Mouse (Mus musculus) gastrocnemius, adult 8-10 months (tissue): ENCODE results near the gene Wdtc1. TPM values are rescaled to one million over a fixed set of nuclear protein-coding genes. Genes with fewer than 3 reads are reported as not detected.
A peak's percentile ranks its signal among the peaks of the same experiment; 100 is the strongest.

ENCODE experiments used
- DNase-seq, 2 experiments: peaks; one replicate each; pipeline ENCODE4 v3.0.0; 2022; ENCODE audit warnings: low spot score in 2 of 2
- total RNA-seq, 4 experiments: library from RNA; stranded (reverse); gene quantifications; 2 replicates each; pipeline ENCODE4 v1.2.4; 2022

Wdtc1 gene
- total RNA-seq, 4 experiments from 2014 or later, result 85.4 to 104 (median 95.3) TPM

DNA sequence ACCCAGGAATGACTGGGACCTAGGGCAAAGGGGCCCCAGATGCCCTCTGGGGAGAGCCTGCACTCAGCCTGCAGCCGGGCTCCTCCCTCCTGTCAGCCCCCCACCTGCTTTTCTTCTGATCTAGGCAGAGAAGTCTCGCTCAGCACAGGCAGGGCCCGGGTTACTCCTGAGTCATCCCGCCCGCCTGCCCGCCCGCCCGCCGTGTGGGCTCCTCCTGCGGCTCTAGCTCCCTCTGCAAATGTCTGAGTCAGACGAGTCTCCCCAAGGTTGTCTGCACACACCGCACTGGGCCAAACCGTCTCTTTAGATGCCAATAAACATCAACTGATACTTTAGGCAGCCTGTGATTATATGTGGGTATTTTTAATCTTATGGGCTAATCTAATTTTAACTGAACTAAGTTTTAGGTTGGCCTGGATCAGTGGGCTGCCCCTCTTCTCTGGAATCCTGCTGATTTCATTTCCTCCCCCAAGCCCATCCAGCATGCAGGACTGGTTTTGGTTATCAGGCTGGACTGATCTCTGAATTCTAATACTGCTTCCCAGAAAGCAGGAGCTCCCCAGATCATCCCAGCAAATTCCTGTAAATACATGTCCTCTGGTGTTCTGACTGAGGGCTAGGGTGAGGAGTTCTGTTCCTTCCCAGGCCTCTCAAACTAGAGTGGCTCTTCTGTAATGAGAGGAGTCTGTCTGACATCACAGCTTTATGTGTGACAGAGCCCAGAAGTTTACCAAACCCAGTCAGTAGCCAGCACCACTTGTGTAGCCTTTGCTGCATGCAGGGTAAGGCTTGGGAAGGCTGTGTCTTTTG is 25.2 kb upstream of the Wdtc1 start:
- peak in 1 of 2 experiments; percentile 59 for DNase-seq

DNA sequence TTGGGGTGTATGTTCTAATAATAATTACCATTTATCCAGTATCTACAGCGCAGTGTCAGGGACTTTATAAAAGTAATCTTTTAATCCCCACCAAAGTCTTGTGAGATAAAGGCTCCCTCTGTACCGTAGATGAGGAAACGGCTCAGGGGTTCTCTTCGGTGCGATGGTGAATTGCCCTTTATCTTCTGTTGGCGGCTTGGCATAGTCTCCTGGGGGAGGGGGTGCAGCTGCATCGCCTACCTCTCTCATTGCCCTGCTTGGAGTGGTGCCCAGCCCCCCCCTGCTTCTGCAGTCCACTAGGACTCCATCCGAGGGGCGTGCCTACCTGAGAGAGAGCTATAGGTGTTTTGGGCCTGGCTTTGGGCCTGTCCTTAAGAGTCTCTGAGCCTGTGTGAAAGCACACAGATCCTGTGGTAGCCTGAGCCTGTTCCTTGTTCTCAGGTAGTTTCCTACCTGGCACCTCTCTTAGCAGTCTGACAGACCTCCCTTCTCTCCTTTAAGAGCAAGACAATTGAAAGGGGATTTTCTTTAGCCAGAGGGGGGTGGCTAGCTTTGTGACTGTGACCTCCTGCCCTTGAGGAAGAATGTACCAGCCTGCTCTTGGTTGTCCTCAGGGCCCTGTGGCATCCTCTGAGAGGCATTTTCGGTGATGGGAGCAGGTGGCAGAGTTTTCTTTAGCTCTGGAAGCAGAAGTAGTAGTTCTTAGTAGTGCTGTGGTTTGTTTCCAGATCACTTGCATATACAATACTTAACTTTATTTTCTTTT is 22.7 kb upstream of the Wdtc1 start:
- DNase-seq, result no peak

DNA sequence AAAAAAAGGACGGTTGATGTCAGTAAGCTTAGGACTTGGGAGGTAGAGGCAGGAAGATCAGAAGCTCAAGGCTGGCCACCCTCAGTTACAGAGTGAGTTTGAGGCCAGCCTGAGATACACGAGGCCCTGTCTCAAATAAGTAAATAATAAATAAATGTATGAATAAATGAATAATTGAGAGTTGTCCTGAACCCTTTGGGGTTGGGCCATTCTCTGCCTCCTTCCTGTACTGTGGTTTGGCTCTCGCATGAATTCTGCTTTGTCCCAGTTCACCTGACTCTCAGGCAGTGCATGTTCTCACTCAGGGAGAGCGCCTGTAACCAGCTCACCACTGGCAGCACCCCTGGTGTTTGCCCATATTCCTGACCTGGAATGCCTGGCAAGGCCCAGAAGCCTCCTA is 20.7 kb upstream of the Wdtc1 start:
- DNase-seq, result no peak

DNA sequence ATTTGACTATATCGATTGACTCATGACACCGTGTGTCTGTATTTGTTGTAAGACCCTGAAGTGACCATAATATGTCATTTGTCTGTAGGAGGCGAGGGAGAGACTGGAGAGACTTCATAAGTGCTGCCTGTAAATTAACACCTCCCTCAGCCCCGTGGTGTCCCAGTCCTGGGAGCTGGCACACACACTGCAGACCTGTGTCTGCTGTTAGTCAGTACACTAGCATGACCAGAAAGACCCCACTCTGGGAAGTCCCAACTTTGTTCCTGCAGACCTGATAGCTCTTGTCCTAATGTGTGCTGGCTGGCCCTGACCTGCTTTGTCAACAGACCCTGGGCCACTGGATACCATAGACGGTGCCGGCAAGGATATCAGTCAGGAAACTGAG is 19.0 kb upstream of the Wdtc1 start:
- no peak for DNase-seq

DNA sequence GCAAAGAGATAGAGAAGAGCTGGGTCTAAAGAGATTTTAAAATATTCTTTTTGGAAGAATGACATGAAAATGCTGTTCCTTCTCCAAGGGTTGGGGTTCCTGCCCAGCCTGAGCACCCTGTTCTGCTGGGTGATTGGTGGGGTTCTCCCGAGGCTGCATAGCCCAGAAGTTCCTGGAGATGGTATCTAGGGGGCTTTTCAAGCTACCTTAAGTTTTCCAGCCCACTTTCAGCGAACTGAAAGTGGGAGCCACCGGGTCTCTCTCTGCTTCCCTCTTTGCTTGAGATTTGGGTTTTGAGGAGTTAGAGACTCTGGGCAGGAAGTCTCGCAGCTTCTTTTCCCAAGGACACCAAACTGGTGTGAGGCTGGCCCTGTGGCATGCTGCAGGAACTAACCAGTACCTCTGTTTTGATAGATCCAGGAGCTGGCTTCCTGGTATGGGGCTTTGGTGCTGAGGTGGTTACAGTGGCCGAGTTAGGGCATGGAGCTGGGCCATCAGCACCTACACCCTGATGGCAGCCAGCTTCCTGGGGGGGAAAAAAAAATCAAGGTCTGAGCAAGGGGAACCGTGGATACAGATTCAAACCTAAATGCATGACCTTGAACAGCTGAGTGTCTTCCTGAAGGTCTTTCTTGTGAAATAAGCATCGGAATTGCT is 18.5 kb upstream of the Wdtc1 start:
- no peak for DNase-seq

DNA sequence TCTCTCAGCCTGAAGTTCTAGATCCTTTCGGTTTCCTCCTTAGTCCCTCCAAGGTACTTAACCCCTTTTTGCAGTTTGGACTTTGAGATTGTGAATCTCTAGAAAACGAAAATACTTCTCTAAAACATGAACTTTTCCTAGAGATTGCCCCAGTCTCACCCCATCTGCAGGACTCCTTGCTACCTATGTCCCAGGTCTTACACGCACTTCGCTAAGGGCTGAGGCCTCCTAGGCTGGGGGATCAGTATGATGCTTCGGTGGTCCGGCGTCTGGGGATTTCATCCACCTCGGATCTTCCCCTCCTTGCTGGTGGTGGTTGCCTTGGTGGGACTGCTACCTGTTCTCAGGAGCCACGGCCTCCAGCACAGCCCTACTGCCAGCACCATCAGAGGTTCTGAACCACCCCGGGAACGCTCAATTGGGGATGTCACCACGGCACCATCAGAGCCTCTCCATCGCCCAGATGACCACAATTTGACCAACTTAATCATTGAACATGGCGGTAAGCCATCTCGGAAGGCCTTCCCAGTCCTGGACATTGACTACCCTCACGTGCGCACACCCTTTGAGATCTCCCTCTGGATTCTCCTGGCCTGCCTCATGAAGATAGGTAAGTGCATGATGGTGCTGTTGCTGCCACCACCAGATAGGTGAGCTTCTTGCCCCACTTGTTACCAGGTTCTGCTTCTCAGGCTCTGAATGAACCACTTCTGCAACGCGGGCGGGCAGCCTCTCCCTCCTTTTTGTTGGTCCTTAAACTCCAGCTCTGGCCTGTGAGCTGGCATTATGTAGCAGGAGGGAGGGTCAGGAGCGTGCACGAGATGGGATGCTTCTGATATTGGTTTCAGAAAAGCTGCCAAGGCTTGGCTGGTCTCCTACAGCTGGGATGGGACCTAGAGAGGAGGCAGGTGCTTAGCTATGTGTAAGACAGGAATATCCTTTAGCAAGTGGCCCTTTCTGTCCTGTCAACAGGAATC is 17.3 kb upstream of the Wdtc1 start:
- DNase-seq, result peak in 1 of 2 experiments; percentile 53

DNA sequence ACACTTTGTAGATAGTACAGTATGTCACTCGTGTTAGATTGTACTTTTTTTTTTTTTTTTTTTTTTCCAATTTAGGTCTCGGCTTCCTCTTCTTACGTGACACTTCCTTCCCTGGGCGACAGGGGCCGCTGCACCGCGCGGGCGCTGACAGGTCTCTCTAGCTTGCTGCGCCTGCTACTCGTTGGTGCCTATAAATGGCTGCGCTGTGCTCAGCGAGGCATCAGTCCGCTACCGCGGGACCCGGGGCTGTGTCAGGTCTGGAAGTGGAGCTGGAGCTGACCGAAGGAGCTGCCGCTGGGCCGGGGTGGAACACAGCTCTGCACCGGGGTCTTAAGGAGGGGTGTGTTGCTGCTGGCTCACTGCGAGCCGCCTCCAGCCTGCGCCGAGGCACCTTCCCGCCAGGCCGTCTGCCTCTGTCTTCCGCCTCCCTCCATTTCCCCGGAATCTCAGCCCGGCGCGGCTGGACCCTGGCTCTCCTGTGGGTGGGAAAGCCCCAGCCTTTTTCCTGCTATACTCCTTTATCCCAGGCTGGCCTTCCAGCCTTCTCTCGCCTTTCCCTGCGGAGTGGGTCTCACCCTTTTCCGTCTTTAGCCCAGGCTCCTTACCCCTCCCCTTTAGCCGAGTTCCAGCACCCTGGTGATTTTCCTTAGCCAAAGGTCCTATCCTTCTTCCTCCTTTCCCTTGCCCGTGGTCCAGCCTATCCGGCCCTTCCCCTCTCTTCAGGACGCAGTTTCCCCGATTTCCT is 16.4 kb upstream of the Wdtc1 start, which contains the start of gene Slc9a1:
TSS of gene Slc9a1 (plus strand) at position 154 of the 745 bp plus-strand sequence.
- DNase-seq, result peak; percentile 89

DNA sequence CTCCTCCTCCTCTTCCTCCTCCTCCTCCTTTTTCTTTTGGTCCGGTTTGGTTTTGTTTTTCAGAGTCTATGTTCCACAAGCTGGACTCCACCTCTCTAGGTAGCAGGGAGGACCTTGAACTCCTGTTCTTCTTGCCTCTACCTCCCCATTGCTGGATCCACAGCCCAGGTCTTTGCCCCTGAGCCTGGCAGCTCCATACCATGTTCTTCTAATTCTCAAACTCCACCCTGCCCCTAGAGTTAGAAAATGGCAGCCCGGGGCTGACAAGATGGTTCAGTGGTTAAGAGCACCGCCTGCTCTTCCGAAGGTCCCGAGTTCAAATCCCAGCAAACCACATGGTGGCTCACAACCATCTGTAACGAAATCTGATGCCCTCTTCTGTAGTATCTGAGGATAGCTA is 1.4 kb upstream of the Wdtc1 start:
- DNase-seq, result no peak

DNA sequence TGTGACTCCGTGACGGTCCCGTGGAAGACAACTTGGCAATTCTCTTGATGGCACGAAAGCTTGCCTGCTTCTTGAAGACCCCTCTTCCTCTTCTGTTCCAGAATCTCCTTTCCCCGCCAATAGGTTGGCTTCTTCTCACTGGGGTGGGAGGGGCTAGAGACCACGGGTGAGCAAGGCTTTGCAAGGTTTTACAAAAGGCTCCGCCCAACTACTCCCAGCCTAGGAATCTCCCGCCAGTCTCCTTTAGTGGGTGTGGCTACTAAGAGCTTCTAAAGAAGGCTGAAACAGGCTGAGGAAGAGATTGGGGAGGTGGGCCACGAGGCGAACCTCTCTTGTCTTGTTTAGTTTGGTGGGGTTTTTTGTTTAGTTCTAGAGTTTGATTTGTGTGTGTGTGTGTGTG is 484 bp downstream of the Wdtc1 start:
- no peak for DNase-seq

DNA sequence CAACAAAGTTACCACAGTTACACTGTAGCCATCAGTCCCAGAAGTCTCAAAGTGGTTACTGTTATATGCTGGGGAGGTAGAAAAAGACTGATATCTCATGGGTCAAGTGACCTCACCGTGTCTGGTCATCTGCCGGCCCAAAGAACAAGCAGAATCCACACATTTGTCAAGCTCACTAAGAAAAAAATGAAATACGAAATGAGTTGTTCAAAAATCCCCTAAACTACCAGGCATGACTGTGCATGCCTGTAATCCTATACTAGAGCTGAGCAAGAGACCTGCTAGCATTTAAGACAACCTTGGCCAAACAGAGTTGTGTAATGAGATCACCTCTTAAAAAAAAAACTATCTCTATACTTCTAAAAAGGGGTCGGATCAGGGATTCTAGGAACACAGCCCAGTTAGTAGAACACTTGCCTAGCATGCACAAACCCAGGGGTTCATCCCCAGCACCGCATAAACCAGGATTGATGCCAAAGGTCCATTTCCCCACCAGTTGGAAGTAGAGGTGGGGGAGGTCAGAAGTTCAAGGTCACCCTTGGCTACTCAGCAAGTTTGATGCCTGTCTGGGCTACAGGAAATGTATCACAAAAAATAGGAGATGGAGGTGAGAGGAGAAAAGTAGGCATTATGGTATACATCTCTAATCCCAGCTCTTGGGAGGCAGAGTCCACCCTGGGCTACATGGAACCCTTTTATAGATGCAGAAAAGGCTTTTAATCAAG is 5.1 kb downstream of the Wdtc1 start:
- DNase-seq, result no peak

DNA sequence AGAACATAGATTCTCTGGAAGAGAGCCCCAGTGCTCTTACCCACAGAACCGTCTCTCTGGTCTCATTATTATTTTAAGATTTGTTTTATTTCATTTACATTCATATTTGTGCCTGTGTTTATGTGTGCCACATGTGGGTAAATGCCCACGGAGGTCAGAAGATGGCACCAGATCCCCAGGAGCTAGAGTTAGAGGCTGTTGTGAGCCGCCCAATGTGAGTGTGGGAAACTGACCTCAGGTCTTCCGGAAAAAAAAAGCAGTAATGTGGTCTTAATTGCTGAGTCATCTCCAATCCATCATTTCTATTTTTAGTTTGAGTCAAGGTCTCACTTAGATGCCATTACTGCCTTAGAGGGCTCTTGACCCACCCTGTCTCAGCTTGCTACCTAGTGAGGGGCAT is 5.7 kb downstream of the Wdtc1 start:
- DNase-seq, result no peak

DNA sequence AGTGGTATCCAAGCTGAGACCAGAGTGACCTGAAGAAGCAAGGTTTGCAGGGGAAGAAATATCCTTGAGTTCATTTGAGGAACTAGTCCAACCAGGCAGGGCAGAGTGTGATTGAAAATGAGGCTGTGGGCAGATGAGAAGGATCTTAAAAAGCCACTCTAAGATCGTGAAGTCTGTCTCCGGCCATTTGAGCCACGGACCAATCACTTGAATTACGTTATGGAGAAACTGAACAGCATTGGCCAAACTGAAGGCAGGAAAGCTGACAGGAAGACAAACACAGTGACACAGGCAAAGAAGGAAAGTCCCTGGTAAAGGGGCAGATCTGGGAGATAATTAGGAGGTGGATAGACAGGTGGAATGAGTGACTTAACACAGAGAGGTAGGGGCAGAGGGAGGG is 6.7 kb downstream of the Wdtc1 start:
- no peak for DNase-seq

DNA sequence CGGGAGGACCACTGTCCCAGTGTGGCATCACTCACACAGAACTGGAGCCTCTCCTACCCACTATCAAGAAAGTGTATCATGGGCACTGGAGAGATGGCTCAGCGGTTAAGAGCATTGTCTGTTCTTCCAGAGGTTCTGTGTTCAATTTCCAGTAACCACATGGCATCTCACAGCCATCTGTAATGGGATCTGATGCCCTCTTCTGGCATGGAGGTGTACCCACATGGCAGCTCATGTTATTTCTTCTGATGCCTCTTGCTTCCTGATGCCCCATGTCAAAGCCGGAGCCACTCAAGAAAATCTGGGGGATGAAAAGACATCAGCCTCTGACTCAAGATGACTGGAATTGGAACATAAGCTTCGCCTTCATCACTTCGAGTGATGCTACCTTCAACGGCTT is 7.6 kb downstream of the Wdtc1 start:
- DNase-seq, result no peak

DNA sequence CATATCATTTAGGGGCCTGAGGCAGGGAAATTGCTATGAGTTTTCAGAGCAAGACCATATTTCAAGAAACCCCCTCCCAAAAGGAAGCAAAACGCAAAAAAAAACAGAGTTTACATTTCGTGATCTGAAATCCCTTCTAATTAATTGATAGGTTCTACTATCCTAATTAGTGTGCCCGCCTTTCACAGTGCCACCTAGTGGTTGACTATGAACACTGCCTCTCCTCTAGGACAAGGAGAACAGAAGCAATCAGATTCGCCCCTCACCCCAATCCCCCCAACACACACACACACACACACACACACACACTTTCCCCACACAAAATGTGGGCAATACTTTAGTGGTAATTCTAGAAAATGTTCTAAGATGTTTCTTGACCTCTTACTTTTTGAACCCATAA is 9.2 kb downstream of the Wdtc1 start:
- no peak for DNase-seq

DNA sequence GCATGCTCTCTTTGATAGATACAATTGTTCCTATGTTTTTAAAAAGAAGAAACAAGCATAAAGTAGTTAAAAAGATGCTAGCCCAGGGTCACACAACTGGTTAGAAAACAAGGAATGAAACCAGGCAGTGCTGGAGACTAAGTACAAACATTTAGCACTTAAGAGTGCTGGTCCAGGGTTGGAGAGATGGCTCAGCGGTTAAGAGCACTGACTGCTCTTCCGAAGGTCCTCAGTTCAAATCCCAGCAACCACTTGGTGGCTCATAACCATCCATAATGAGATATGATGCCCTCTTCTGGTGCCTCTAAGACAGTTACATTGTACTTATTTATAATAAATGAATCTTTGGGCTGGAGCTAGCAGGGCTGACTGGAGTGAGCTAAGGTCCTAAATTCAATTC is 13.1 kb downstream of the Wdtc1 start:
- no peak for DNase-seq

DNA sequence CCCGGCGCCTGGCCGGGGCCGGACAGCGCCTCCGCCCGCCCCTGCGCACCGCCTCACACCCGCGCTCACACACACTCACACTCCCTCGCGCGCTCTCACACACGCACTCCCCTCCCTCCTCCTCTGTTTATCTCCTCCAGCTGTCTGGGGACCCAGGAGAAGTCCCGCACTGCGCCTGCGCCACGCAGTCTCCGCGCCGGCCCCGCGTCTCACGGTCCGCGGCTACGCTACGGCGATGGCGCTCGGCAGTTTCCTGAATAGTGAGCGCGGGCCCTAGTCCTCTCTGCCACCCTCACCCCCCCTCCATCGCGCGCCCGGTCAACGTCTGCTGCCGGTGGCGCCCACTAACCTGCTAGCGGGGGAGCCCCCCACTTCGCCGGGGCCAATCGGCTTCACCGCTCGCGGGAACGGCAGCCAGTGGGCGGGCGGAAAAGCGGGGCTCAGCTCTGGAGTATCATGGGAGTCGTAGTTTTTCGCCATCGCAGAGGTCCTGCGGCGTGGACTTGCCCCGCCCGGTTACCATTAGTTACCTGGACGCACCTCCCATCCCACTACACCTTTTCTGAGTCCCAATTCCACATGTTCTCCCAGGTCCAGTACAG is 14.0 kb downstream of the Wdtc1 start:
- DNase-seq, result peak; percentile 95 to 97

DNA sequence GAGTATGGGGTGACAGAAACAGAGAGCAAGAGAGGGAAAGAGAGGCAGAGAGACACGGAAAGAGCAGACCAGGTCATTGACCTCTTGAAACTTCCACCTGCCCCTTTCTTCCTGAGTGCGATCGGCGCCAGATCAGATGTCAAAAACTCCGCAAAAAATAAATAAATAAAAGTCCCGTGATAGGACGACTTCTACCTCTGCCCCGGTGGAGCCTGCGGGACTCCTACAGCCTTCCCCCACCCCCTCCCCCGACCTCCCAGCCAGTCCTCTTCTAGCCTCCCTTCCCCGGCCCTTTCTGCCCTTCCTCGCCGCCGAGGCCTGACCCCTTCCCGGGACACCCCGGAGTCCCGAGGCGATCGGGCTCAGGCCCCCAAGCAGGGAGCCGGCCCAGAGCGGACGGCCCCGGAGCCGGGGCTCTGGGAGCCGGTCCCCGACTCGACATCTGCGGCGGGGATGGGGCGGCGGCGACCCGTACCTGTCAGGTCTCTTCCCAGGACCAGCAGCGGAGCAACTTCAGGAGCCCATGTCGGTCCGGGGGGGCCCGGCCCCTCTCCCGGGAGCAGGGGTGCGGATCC is 14.7 kb downstream of the Wdtc1 start:
- DNase-seq, result no peak

DNA sequence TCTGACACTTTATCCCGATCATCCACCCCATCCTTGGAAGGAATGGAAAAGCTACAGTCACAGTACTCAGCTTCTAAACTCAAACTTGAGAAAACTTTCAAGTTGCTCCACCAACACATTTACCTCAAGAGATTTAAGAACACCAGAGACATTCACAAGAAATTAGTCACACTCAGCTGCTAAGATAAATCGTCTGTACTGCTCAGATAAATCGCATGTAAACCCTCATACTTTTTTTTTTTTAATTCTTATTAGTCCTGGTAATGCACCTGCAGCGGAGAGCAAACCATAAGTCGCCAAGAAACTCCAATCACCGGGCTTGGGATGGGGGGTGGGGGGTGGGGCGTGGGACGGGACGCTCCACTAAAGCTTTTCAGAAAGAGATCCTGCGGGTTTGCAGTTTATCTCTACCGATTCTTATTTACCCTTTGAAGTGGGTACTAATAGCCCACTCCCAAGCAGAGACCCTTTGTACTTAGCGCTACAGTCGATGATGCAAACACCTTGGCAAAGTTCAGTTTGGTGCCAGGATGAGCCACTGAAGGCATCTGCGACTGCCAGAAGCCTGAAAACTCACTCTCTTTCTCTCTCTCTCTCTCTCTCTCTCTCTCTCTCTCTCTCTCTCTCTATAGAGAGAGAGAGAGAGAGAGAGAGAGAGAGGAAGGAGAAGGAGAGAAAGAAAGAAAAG is 15.3 kb downstream of the Wdtc1 start:
- no peak for DNase-seq
